Mouse (Mus musculus): ENCODE measurements around the gene Armt1.

DNA sequence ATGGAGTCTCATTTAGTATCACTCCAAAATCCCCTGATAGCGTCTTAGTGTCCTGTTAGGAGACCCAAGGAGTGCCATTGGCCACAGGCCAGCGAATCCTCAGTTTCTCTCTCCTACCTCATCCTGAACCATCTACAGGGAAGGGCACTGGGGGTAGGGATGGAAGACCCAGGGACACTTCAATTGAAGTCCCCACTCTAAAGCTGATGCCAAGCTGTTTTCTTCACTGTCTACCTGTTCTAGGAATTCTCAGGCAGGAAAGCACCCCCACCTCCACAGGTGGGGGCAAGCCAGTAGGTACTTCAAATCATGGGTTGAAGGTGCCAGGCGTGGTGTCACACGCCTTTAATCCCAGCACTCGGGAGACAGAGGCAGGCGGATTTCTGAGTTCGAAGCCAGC, 48.0 kb upstream of the Armt1 start:
- TF ChIP-seq CTCF (IDR thresholded peaks at IDR 0.05; ENCODE audit: low read depth, low read length) (no peak), POLR2AphosphoS5 (IDR thresholded peaks at IDR 0.05; ENCODE audit: insufficient replicate concordance, low read depth, low read length) (no peak), TAL1 (conservative IDR thresholded peaks at IDR 0.05; ENCODE audit: low read depth, low read length) (no peak), GATA1 (IDR thresholded peaks at IDR 0.05; ENCODE audit: borderline replicate concordance, low read length) (no peak), GATA2 (IDR thresholded peaks at IDR 0.05; ENCODE audit: borderline replicate concordance, low read depth, low read length) (no peak)

Data from G1E (cell line).